ENCODE assay signal across 19 mouse cellular contexts in genomic region chr4:105192665-105193064, GRCm38 (mm10). TPM values are rescaled to one million over a fixed set of nuclear protein-coding genes. Genes with fewer than 3 reads are reported as not detected.
DNase-seq lines count a peak whose midpoint lies in the region; ATAC-seq lines count a peak whose summit lies in the region.
"Had no signal": no experiment of that assay in that cellular context is flagged by ENCODE, and none has a peak within 500 bp of the region (broad histone marks: within the 10 kb centered on the region; RNA-seq: fewer than 3 reads in every experiment).

No protein-coding gene starts in this region.

- no peak for DNase-seq in intestine, embryonic 14.5 days (ENCODE audit: low spot score)
- no peak for DNase-seq in midbrain, embryonic 10.5 days (ENCODE audit: low spot score)
- no peak for DNase-seq in right cerebral cortex, adult 2 months (ENCODE audit: low spot score in 2 of 2)
- DNase-seq in heart, postnatal 36 days, result no peak
- DNase-seq: adrenal gland, postnatal 36 days; gastrocnemius, postnatal 14 days; kidney, postnatal 14 days; right cerebral cortex, postnatal 25 days; thymus, postnatal 25 days had no signal

- 0 out of 2 replicates have a peak overlapping the region, but pooled peaks have one; percentile 12 for H3K27ac ChIP-seq in intestine, embryonic 14.5 days (ENCODE audit: low read depth)
- no peak overlapping the region for H3K27ac ChIP-seq in intestine, embryonic 16.5 days (ENCODE audit: low read length)
- H3K27ac ChIP-seq in midbrain, embryonic 10.5 days (replicated peaks), result 0 out of 2 replicates have a peak overlapping the region, but pooled peaks have one; percentile 17
- no peak overlapping the region for H3K27ac ChIP-seq in midbrain, embryonic 13.5 days
- peak overlapping the region; percentile 3; the same call in 1 of the 2 replicates for H3K27ac ChIP-seq in embryonic facial prominence, embryonic 15.5 days (replicated peaks)
- peak overlapping the region; percentile 58; the same call in 1 of the 2 replicates for H3K27ac ChIP-seq in stomach, embryonic 14.5 days (ENCODE audit: low read length)
- H3K27ac ChIP-seq: limb, embryonic 12.5 days; macrophage had no signal

- H3K4me3 ChIP-seq in intestine, embryonic 14.5 days (ENCODE audit: low read depth, low read length), result no peak overlapping the region
- H3K4me3 ChIP-seq in intestine, embryonic 16.5 days (ENCODE audit: low read length), result no peak overlapping the region
- no peak overlapping the region for H3K4me3 ChIP-seq in midbrain, embryonic 10.5 days
- no peak overlapping the region for H3K4me3 ChIP-seq in midbrain, embryonic 13.5 days (replicated peaks)
- no peak overlapping the region for H3K4me3 ChIP-seq in embryonic facial prominence, embryonic 15.5 days (replicated peaks)
- no peak overlapping the region for H3K4me3 ChIP-seq in stomach, embryonic 14.5 days (ENCODE audit: low read depth, low read length)
- H3K4me3 ChIP-seq: heart, embryonic 12.5 days; limb, embryonic 12.5 days had no signal

- H3K27me3 ChIP-seq in intestine, embryonic 14.5 days (replicated peaks; ENCODE audit: control insufficient read depth, insufficient read depth, low read length), result no peaks in the 10 kb centered on the region
- H3K27me3 ChIP-seq in intestine, embryonic 16.5 days (replicated peaks; ENCODE audit: control insufficient read depth, insufficient read depth, low read length), result no peaks in the 10 kb centered on the region
- no peaks in the 10 kb centered on the region for H3K27me3 ChIP-seq in midbrain, embryonic 10.5 days (ENCODE audit: low read depth, poor library complexity, severe bottlenecking)
- H3K27me3 ChIP-seq in midbrain, embryonic 13.5 days, result no peaks in the 10 kb centered on the region
- H3K27me3 ChIP-seq in embryonic facial prominence, embryonic 15.5 days, result no peaks in the 10 kb centered on the region
- H3K27me3 ChIP-seq in stomach, embryonic 14.5 days (ENCODE audit: control insufficient read depth, insufficient read depth, low read length), result no peaks in the 10 kb centered on the region
- H3K27me3 ChIP-seq: heart, embryonic 12.5 days; limb, embryonic 12.5 days had no signal

- H3K9ac ChIP-seq in intestine, embryonic 14.5 days (ENCODE audit: low read length), result no peak overlapping the region
- H3K9ac ChIP-seq in intestine, embryonic 16.5 days (ENCODE audit: low read depth, low read length), result no peak overlapping the region
- no peak overlapping the region for H3K9ac ChIP-seq in midbrain, embryonic 13.5 days (replicated peaks)
- H3K9ac ChIP-seq in embryonic facial prominence, embryonic 15.5 days, result no peak overlapping the region
- H3K9ac ChIP-seq in stomach, embryonic 14.5 days (replicated peaks; ENCODE audit: low read depth, low read length), result no peak overlapping the region
- H3K9ac ChIP-seq: heart, embryonic 12.5 days; limb, embryonic 12.5 days had no signal

- no peaks in the 10 kb centered on the region for H3K9me3 ChIP-seq in intestine, embryonic 14.5 days (ENCODE audit: control insufficient read depth, low read length)
- H3K9me3 ChIP-seq in intestine, embryonic 16.5 days (ENCODE audit: control insufficient read depth, low read length), result no peaks in the 10 kb centered on the region
- H3K9me3 ChIP-seq in midbrain, embryonic 10.5 days (replicated peaks), result no peaks in the 10 kb centered on the region
- H3K9me3 ChIP-seq in midbrain, embryonic 13.5 days, result no peaks in the 10 kb centered on the region
- no peaks in the 10 kb centered on the region for H3K9me3 ChIP-seq in embryonic facial prominence, embryonic 15.5 days (replicated peaks)
- H3K9me3 ChIP-seq in stomach, embryonic 14.5 days (ENCODE audit: control insufficient read depth, low read depth, low read length), result no peaks in the 10 kb centered on the region; the same call in 1 of the 2 replicates
- H3K9me3 ChIP-seq: heart, embryonic 12.5 days; limb, embryonic 12.5 days had no signal

- 8% methylated on average over 5 of the region's 5 CpGs for WGBS in intestine, embryonic 14.5 days
- WGBS in intestine, embryonic 16.5 days, result 13% methylated on average over 5 of the region's 5 CpGs
- 57% methylated on average over 5 of the region's 5 CpGs for WGBS in midbrain, embryonic 10.5 days
- WGBS in midbrain, embryonic 13.5 days, result 50% methylated on average over 5 of the region's 5 CpGs
- WGBS in embryonic facial prominence, embryonic 15.5 days, result 23% methylated on average over 5 of the region's 5 CpGs
- WGBS in stomach, embryonic 14.5 days, result 4% methylated on average over 5 of the region's 5 CpGs

- H3K4me1 ChIP-seq in intestine, embryonic 14.5 days (replicated peaks; ENCODE audit: control insufficient read depth, insufficient read depth, low read length), result peaks cover 60% of the 10 kb centered on the region
- H3K4me1 ChIP-seq in intestine, embryonic 16.5 days (ENCODE audit: control insufficient read depth, insufficient read depth, low read length), result peaks cover 56% of the 10 kb centered on the region
- H3K4me1 ChIP-seq in midbrain, embryonic 10.5 days, result peaks cover 36% of the 10 kb centered on the region
- H3K4me1 ChIP-seq in midbrain, embryonic 13.5 days (replicated peaks), result peaks cover 14% of the 10 kb centered on the region; the same call in 1 of the 2 replicates
- peaks cover 53% of the 10 kb centered on the region for H3K4me1 ChIP-seq in embryonic facial prominence, embryonic 15.5 days
- peaks cover 44% of the 10 kb centered on the region for H3K4me1 ChIP-seq in stomach, embryonic 14.5 days (ENCODE audit: control insufficient read depth, insufficient read depth, low read length)

- no peak overlapping the region for H3K4me2 ChIP-seq in intestine, embryonic 14.5 days (ENCODE audit: low read length)
- no peak overlapping the region for H3K4me2 ChIP-seq in intestine, embryonic 16.5 days (ENCODE audit: low read depth, low read length)
- H3K4me2 ChIP-seq in midbrain, embryonic 13.5 days (replicated peaks), result no peak overlapping the region
- H3K4me2 ChIP-seq in embryonic facial prominence, embryonic 15.5 days (replicated peaks), result no peak overlapping the region
- H3K4me2 ChIP-seq in stomach, embryonic 14.5 days (replicated peaks; ENCODE audit: low read depth, low read length), result no peak overlapping the region
- H3K4me2 ChIP-seq: heart, embryonic 12.5 days; limb, embryonic 12.5 days had no signal

- intact Hi-C loops in heart, postnatal 36 days (cut with DNase I), result loop anchor here (2.0 kb wide), 1 partner anchor 24 kb away; no protein-coding TSS in a partner anchor

- no peak for ATAC-seq in intestine, embryonic 14.5 days (replicated peaks; ENCODE audit: low FRiP score, low TSS enrichment, low read depth)
- no peak for ATAC-seq in intestine, embryonic 16.5 days
- ATAC-seq in midbrain, embryonic 13.5 days, result no peak
- ATAC-seq in embryonic facial prominence, embryonic 15.5 days (ENCODE audit: insufficient number of reproducible peaks, low FRiP score, low TSS enrichment, low read depth), result no peak
- ATAC-seq in stomach, embryonic 14.5 days (ENCODE audit: insufficient number of reproducible peaks, insufficient read depth, low FRiP score, low read depth), result no peak
- ATAC-seq: activated CD4-positive, CD25-positive, alpha-beta regulatory T cell, adult 4 months; CD4-positive, CD25-positive, alpha-beta regulatory T cell, adult 4 months; intestine, postnatal 0 days had no signal

- H3K36me3 ChIP-seq in intestine, embryonic 14.5 days (ENCODE audit: control insufficient read depth, insufficient read depth, low read length), result peaks cover 19% of the 10 kb centered on the region
- no peaks in the 10 kb centered on the region; the same call in 1 of the 2 replicates for H3K36me3 ChIP-seq in intestine, embryonic 16.5 days (ENCODE audit: control insufficient read depth, insufficient read depth, low read length)
- H3K36me3 ChIP-seq in midbrain, embryonic 10.5 days, result peaks cover 43% of the 10 kb centered on the region
- peaks cover 16% of the 10 kb centered on the region for H3K36me3 ChIP-seq in midbrain, embryonic 13.5 days
- H3K36me3 ChIP-seq in embryonic facial prominence, embryonic 15.5 days, result peaks cover 23% of the 10 kb centered on the region; the same call in 1 of the 2 replicates
- no peaks in the 10 kb centered on the region for H3K36me3 ChIP-seq in stomach, embryonic 14.5 days (ENCODE audit: control insufficient read depth, insufficient read depth, low read length)

RNA-seq across cellular contexts. Expression of gene Plpp3, which starts 35.5 kb away (rescaled TPM):
- polyA plus RNA-seq in intestine, embryonic 14.5 days (2014; fragmentation: Nextera tagmentation; extraction: Ambion mirVana), result 33.2 and 36.9 TPM in 2 replicates
- polyA plus RNA-seq in intestine, embryonic 16.5 days (2015; fragmentation: Nextera tagmentation; extraction: Ambion mirVana), result 46.0 and 48.4 TPM in 2 replicates
- polyA plus RNA-seq in midbrain, embryonic 10.5 days (2016; fragmentation: Nextera tagmentation; extraction: Ambion mirVana), result 44.5 and 55.6 TPM in 2 replicates
- polyA plus RNA-seq in midbrain, embryonic 13.5 days (2015; fragmentation: Nextera tagmentation; extraction: Ambion mirVana), result 58.5 TPM in 2 replicates
- polyA plus RNA-seq in embryonic facial prominence, embryonic 15.5 days (2015; fragmentation: Nextera tagmentation; extraction: Ambion mirVana), result 190 and 199 TPM in 2 replicates
- polyA plus RNA-seq in stomach, embryonic 14.5 days (2014; fragmentation: Nextera tagmentation; extraction: Ambion mirVana), result 51.1 and 51.9 TPM in 2 replicates
- 10 to 100 TPM; 66.2 to 75.1 TPM for total RNA-seq in heart, postnatal 36 days (2021)
- polyA plus RNA-seq: activated CD4-positive, CD25-positive, alpha-beta regulatory T cell, adult 4 months had no signal

Comparison
In these comparisons a context has a peak if more than half of its experiments do, and no peak if none do; other contexts are left out.
1. H3K27ac ChIP-seq: peak in intestine, embryonic 14.5 days (single experiment), midbrain, embryonic 10.5 days (single experiment), embryonic facial prominence, embryonic 15.5 days (single experiment) and stomach, embryonic 14.5 days (single experiment); none in intestine, embryonic 16.5 days (single experiment) and midbrain, embryonic 13.5 days (single experiment).